Comparison of ENCODE assay signal across 8 mouse cellular contexts in genomic region chr4:133056069-133056890, GRCm38 (mm10). TPM values are rescaled to one million over a fixed set of nuclear protein-coding genes. Genes with fewer than 3 reads are reported as not detected.
A peak's percentile ranks its signal among the peaks of the same experiment; 100 is the strongest.
DNase-seq lines count a peak whose midpoint lies in the region; ATAC-seq and TF ChIP-seq lines count a peak whose summit lies in the region.

No protein-coding gene starts in this region.

- H3K4me2 ChIP-seq in limb, embryonic 14.5 days (replicated peaks; ENCODE audit: low read depth, low read length, severe bottlenecking) = 0 out of 2 replicates have a peak overlapping the region, but pooled peaks have one; percentile 7
- H3K4me2 ChIP-seq in midbrain, embryonic 15.5 days = no peak overlapping the region
- peak overlapping the region; percentile 30 for H3K4me2 ChIP-seq in stomach, embryonic 14.5 days (replicated peaks; ENCODE audit: low read depth, low read length)

- peaks cover 76% of the 10 kb centered on the region for H3K4me1 ChIP-seq in limb, embryonic 14.5 days (ENCODE audit: control insufficient read depth, insufficient read depth, low read length)
- peaks cover 40% of the 10 kb centered on the region for H3K4me1 ChIP-seq in midbrain, embryonic 15.5 days
- peaks cover 64% of the 10 kb centered on the region for H3K4me1 ChIP-seq in stomach, embryonic 14.5 days (ENCODE audit: control insufficient read depth, insufficient read depth, low read length)

- 0 out of 2 replicates have a peak overlapping the region, but pooled peaks have one; percentile 10 for H3K4me3 ChIP-seq in limb, embryonic 14.5 days (replicated peaks; ENCODE audit: low read length)
- H3K4me3 ChIP-seq in midbrain, embryonic 15.5 days = no peak overlapping the region
- no peak overlapping the region for H3K4me3 ChIP-seq in stomach, embryonic 14.5 days (ENCODE audit: low read depth, low read length)

- WGBS in limb, embryonic 14.5 days = 6% methylated on average over 14 of the region's 15 CpGs
- 4% methylated on average over 13 of the region's 15 CpGs for WGBS in midbrain, embryonic 15.5 days
- 1% methylated on average over 15 of the region's 15 CpGs for WGBS in stomach, embryonic 14.5 days

- H3K9me3 ChIP-seq in limb, embryonic 14.5 days (ENCODE audit: control insufficient read depth, low read length) = no peaks in the 10 kb centered on the region
- no peaks in the 10 kb centered on the region for H3K9me3 ChIP-seq in midbrain, embryonic 15.5 days
- H3K9me3 ChIP-seq in stomach, embryonic 14.5 days (ENCODE audit: control insufficient read depth, low read depth, low read length) = no peaks in the 10 kb centered on the region

- TF ChIP-seq POLR2A in limb, embryonic 14.5 days (IDR thresholded peaks at IDR 0.05; ENCODE audit: borderline replicate concordance, extremely low read depth, insufficient read depth, insufficient read length) = no peak

- no peak overlapping the region for H3K9ac ChIP-seq in limb, embryonic 14.5 days (ENCODE audit: low read depth, low read length, severe bottlenecking)
- H3K9ac ChIP-seq in midbrain, embryonic 15.5 days = no peak overlapping the region
- H3K9ac ChIP-seq in stomach, embryonic 14.5 days (replicated peaks; ENCODE audit: low read depth, low read length) = no peak overlapping the region

- peak; percentile 93 for DNase-seq in 3134 (ENCODE audit: extremely low read depth, insufficient read length, low spot score)
- DNase-seq in embryo, embryonic 10.5 days (ENCODE audit: low spot score) = peak; percentile 88
- peak; percentile 73 for DNase-seq in gastrocnemius, postnatal 14 days
- DNase-seq in limb, embryonic 14.5 days (ENCODE audit: low spot score) = peak; percentile 70

- peak overlapping the region; percentile 33; the same call in 1 of the 2 replicates for H3K27ac ChIP-seq in limb, embryonic 14.5 days (replicated peaks; ENCODE audit: low read depth, low read length)
- no peak overlapping the region for H3K27ac ChIP-seq in midbrain, embryonic 15.5 days
- peak overlapping the region; percentile 82 for H3K27ac ChIP-seq in stomach, embryonic 14.5 days (ENCODE audit: low read length)

- H3K36me3 ChIP-seq in limb, embryonic 14.5 days (ENCODE audit: control insufficient read depth, insufficient read depth, low read length) = peaks cover 53% of the 10 kb centered on the region
- peaks cover 6% of the 10 kb centered on the region; the same call in 1 of the 2 replicates for H3K36me3 ChIP-seq in midbrain, embryonic 15.5 days (replicated peaks)
- H3K36me3 ChIP-seq in stomach, embryonic 14.5 days (ENCODE audit: control insufficient read depth, insufficient read depth, low read length) = peaks cover 17% of the 10 kb centered on the region

- intact Hi-C loops in gastrocnemius, postnatal 14 days (cut with DNase I; ENCODE audit: low total_unique reads) = loop anchor here (2.0 kb wide), 1 partner anchor 43 kb away; no protein-coding TSS in a partner anchor

- no peaks in the 10 kb centered on the region for H3K27me3 ChIP-seq in limb, embryonic 14.5 days (ENCODE audit: control insufficient read depth, insufficient read depth, low read length)
- H3K27me3 ChIP-seq in midbrain, embryonic 15.5 days (replicated peaks) = no peaks in the 10 kb centered on the region
- H3K27me3 ChIP-seq in stomach, embryonic 14.5 days (ENCODE audit: control insufficient read depth, insufficient read depth, low read length) = no peaks in the 10 kb centered on the region

- peak; percentile 38 for ATAC-seq in activated CD4-positive, CD25-positive, alpha-beta regulatory T cell, adult 4 months
- ATAC-seq in inflammation-experienced regulatory T-cells, adult 6 months = peak; percentile 44
- ATAC-seq in limb, embryonic 14.5 days (ENCODE audit: low FRiP score, low read depth) = peak; percentile 34
- ATAC-seq in midbrain, embryonic 15.5 days (replicated peaks) = peak; percentile 59
- peak; percentile 73 for ATAC-seq in stomach, embryonic 14.5 days (ENCODE audit: insufficient number of reproducible peaks, insufficient read depth, low FRiP score, low read depth)

RNA-seq across cellular contexts. Expression of gene Ahdc1, which starts 45.2 kb away (rescaled TPM):
- 1 to 10 TPM; 2.1 TPM for polyA plus RNA-seq in activated CD4-positive, CD25-positive, alpha-beta regulatory T cell, adult 4 months (2017; shearing (Covaris generic))
- total RNA-seq in gastrocnemius, postnatal 14 days (2021) = 10 to 100 TPM; 37.1 to 56.1 TPM
- polyA plus RNA-seq in inflammation-experienced regulatory T-cells, adult 6 months (2017; shearing (Covaris generic)) = 1 to 10 TPM; 1.6 to 2.4 (median 2.4) TPM
- polyA plus RNA-seq in limb, embryonic 14.5 days (2012; rRNA removed) = 29.6 and 41.0 TPM in 2 replicates
- 12.9 and 15.6 TPM in 2 replicates for polyA plus RNA-seq in limb, embryonic 14.5 days (2014; fragmentation: Nextera tagmentation; extraction: Ambion mirVana)
- 13.5 and 14.4 TPM in 2 replicates for polyA plus RNA-seq in midbrain, embryonic 15.5 days (2015; fragmentation: Nextera tagmentation; extraction: Ambion mirVana)
- polyA plus RNA-seq in stomach, embryonic 14.5 days (2014; fragmentation: Nextera tagmentation; extraction: Ambion mirVana) = 10.3 and 10.7 TPM in 2 replicates
